Mouse (Mus musculus): Measurements from ENCODE around the gene Tmem140. TPM values are rescaled to one million over a fixed set of nuclear protein-coding genes. Genes with fewer than 3 reads are reported as not detected.

The Tmem140 gene
- polyA plus RNA-seq, 1 experiment, result 7.3 TPM

GRCm38 (mm10) chr6:34875268-34875761 lies 12.4 kb downstream of the Tmem140 start:
- Histone ChIP-seq H3K4me1 (ENCODE audit: control insufficient read depth, insufficient read depth, low read length) (peaks cover 5% of the 10 kb centered on the region), H3K27ac (ENCODE audit: insufficient read depth, low read length) (no peak overlapping the region), H3K4me3 (ENCODE audit: insufficient read depth, low read length) (no peak overlapping the region)
- TF ChIP-seq POLR2A (IDR thresholded peaks at IDR 0.05; ENCODE audit: low read depth, low read length) (no peak), CTCF (IDR thresholded peaks at IDR 0.05; ENCODE audit: borderline replicate concordance, insufficient read depth, low read length) (no peak)

GRCm38 (mm10) chr6:34875966-34876834 lies 13.3 kb downstream of the Tmem140 start:
- H3K4me1 ChIP-seq (ENCODE audit: control insufficient read depth, insufficient read depth, low read length), result peaks cover 4% of the 10 kb centered on the region
- no peak overlapping the region for H3K27ac ChIP-seq (ENCODE audit: insufficient read depth, low read length)
- TF ChIP-seq CTCF (IDR thresholded peaks at IDR 0.05; ENCODE audit: borderline replicate concordance, insufficient read depth, low read length) (no peak), POLR2A (IDR thresholded peaks at IDR 0.05; ENCODE audit: low read depth, low read length) (no peak)
- no peak overlapping the region for H3K4me3 ChIP-seq (ENCODE audit: insufficient read depth, low read length)

- TF ChIP-seq CTCF (IDR thresholded peaks at IDR 0.05; ENCODE audit: borderline replicate concordance, insufficient read depth, low read length) (no peak), POLR2A (IDR thresholded peaks at IDR 0.05; ENCODE audit: low read depth, low read length) (peak; percentile 51; the same call in 1 of the 2 replicates)
- H3K4me3 ChIP-seq (ENCODE audit: insufficient read depth, low read length), result peak overlapping the region; percentile 73
- H3K27ac ChIP-seq (ENCODE audit: insufficient read depth, low read length), result no peak overlapping the region
- H3K4me1 ChIP-seq (ENCODE audit: control insufficient read depth, insufficient read depth, low read length), result peaks cover 2% of the 10 kb centered on the region; the same call in 1 of the 2 replicates
Measured at GRCm38 (mm10) chr6:34876835-34877156, 13.8 kb downstream of the Tmem140 start.

DNA sequence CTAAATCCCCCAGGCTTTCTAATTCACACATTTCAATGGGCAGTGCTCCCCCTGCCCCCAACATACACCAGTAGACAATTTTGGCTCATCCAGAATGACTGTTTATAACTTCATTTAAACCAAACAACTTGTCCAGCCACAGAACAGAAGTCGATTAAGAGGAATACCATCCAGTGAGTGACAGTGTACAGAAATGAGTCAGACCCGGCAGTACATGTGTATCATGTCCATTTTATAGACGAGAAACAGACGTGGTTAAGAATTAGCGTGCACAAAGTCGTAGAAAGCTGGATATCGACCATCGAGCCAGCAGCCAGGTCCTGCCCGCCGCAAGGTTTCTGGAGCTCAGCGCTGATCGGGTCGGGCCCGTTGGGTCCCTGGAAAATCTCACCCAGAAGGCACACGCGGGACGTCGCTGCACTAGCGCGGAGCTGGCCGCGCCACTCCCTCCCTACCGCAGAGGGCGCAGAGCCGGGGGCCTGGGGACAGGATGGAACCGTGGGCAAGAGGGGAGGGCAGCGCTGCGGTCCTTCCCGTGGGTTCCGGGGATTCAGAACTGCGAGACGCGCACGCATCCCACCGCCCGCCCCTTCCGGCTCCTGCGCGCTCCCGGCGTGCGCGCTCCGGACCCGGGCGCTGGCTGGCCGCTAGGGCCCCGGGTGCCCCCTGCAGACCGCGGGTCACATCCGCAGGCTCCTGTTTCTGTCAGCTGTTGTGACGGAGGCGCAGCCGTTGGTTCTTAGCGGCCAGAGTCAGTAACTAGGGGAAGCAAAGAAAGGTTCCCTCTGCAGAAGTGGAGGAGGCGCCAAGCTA lies 14.8 kb downstream of the Tmem140 start, which contains the start of gene Cyren:
Gene Cyren, minus strand, starts transcription at position 552 of the 813 bp plus-strand sequence.
- Histone ChIP-seq H3K4me1 (ENCODE audit: control insufficient read depth, insufficient read depth, low read length) (peaks cover 2% of the 10 kb centered on the region; the same call in 1 of the 2 replicates), H3K27ac (ENCODE audit: insufficient read depth, low read length) (peak within 1 kb of the TSS; percentile 82), H3K4me3 (ENCODE audit: insufficient read depth, low read length) (peak within 1 kb of the TSS; percentile 73)
- TF ChIP-seq POLR2A (IDR thresholded peaks at IDR 0.05; ENCODE audit: low read depth, low read length) (peak; percentile 76), CTCF (IDR thresholded peaks at IDR 0.05; ENCODE audit: borderline replicate concordance, insufficient read depth, low read length) (no peak)

GRCm38 (mm10) chr6:34879101-34879740 lies 16.3 kb downstream of the Tmem140 start:
- no peak overlapping the region for H3K4me3 ChIP-seq (ENCODE audit: insufficient read depth, low read length)
- no peak overlapping the region for H3K27ac ChIP-seq (ENCODE audit: insufficient read depth, low read length)
- peaks cover 2% of the 10 kb centered on the region; the same call in 1 of the 2 replicates for H3K4me1 ChIP-seq (ENCODE audit: control insufficient read depth, insufficient read depth, low read length)

DNA sequence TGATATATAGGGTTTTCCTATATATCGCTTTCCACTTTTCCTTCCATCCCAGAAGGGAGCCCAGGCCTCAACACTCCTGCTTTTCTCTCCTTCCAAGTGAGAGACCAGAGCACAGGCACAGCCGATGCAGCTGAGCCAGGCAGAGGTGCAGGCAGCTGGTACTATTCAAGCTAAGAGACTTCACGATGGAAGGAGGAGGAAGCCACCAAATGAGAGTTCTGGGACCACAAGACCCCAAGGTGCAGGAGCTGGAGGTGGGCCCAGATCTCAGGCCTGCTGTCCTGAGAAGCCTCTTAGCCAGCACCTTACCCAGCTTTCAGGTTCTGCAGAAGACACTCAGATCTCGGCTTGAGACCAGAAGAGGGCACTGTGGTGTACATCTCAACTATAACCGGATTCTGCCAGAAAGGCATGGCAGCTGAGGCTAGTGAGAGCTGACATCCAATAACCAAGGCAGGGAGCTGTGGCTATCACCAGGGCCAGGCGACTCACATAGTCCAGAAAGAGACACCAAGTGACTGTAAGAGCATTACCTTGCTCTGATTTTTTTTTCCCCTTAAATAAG lies 17.0 kb downstream of the Tmem140 start:
- 0 out of 2 replicates have a peak, but pooled peaks have one; percentile 8 for TF ChIP-seq CTCF (IDR thresholded peaks at IDR 0.05; ENCODE audit: borderline replicate concordance, insufficient read depth, low read length)
- TF ChIP-seq POLR2A (IDR thresholded peaks at IDR 0.05; ENCODE audit: low read depth, low read length), result no peak
- Histone ChIP-seq H3K4me1 (ENCODE audit: control insufficient read depth, insufficient read depth, low read length) (peaks cover 2% of the 10 kb centered on the region; the same call in 1 of the 2 replicates), H3K4me3 (ENCODE audit: insufficient read depth, low read length) (no peak overlapping the region), H3K27ac (ENCODE audit: insufficient read depth, low read length) (no peak overlapping the region)

More at GRCm38 (mm10) chr6:34879101-34879740, 16.3 kb downstream of the Tmem140 start:
- TF ChIP-seq CTCF (IDR thresholded peaks at IDR 0.05; ENCODE audit: borderline replicate concordance, insufficient read depth, low read length), result no peak
- TF ChIP-seq POLR2A (IDR thresholded peaks at IDR 0.05; ENCODE audit: low read depth, low read length), result no peak

DNA sequence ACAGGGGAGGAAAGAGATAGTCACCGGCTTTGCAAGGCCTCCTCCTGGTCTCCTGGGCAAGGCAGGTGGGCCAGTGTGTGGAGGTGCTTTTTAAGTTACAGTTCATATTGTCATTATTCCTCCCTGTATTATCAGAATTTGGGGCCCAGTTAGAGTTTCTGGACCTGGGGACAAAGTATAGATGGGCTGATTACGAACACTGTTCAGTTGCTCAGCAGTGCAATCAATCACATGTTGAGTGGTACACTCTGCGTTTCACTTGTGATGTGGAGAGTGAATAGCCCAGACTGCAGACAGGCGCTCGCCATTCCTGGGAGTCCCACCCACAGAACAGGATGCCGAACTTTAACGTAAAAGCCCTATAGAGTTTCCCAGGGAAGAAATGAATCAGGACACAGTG lies 21.8 kb downstream of the Tmem140 start:
- H3K4me3 ChIP-seq (ENCODE audit: insufficient read depth, low read length), result no peak overlapping the region
- H3K27ac ChIP-seq (ENCODE audit: insufficient read depth, low read length), result no peak overlapping the region
- no peaks in the 10 kb centered on the region for H3K4me1 ChIP-seq (ENCODE audit: control insufficient read depth, insufficient read depth, low read length)
- no peak for TF ChIP-seq CTCF (IDR thresholded peaks at IDR 0.05; ENCODE audit: borderline replicate concordance, insufficient read depth, low read length)
- no peak for TF ChIP-seq POLR2A (IDR thresholded peaks at IDR 0.05; ENCODE audit: low read depth, low read length)

GRCm38 (mm10) chr6:34887131-34887850 lies 24.3 kb downstream of the Tmem140 start:
- H3K4me3 ChIP-seq (ENCODE audit: insufficient read depth, low read length), result no peak overlapping the region
- H3K27ac ChIP-seq (ENCODE audit: insufficient read depth, low read length), result no peak overlapping the region
- TF ChIP-seq POLR2A (IDR thresholded peaks at IDR 0.05; ENCODE audit: low read depth, low read length) (no peak), CTCF (IDR thresholded peaks at IDR 0.05; ENCODE audit: borderline replicate concordance, insufficient read depth, low read length) (no peak)
- no peaks in the 10 kb centered on the region for H3K4me1 ChIP-seq (ENCODE audit: control insufficient read depth, insufficient read depth, low read length)
